Mouse (Mus musculus) heart, postnatal 10 days (tissue): ENCODE measurements around the gene Senp3. TPM values are rescaled to one million over a fixed set of nuclear protein-coding genes. Genes with fewer than 3 reads are reported as not detected.
A peak's percentile ranks its signal among the peaks of the same experiment; 100 is the strongest.
"Not testable (repeated sequence)": the region's sequence is repeated elsewhere in the genome, so short reads cannot be mapped to it uniquely, and the experiment has no call there.

Experiments used
- DNase-seq, 2 experiments: peaks; one replicate each; pipeline ENCODE4 v3.0.0; 2021
- intact Hi-C: fragments of 180-260 bp; cut with DNase I; formaldehyde crosslinking; loops from one replicate; pipeline ENCODE4 v1.15.1; 2025
- total RNA-seq, 2 experiments: library from RNA; stranded (reverse); gene quantifications; 2 replicates each; pipeline ENCODE4 v1.2.3; 2021

Gene Senp3
- total RNA-seq, 2 experiments from 2014 or later = 48.9 to 49.6 TPM

- peak; percentile 91 to 92 for DNase-seq
- intact Hi-C loops = no loop called here
These were observed 25.0 kb upstream of the Senp3 start for GRCm38 (mm10) chr11:69706775-69707479.

GRCm38 (mm10) chr11:69704613-69705010 is 22.7 kb upstream of the Senp3 start:
- intact Hi-C loops = no loop called here
- no peak for DNase-seq

- intact Hi-C loops = no loop called here
- no peak for DNase-seq
These were observed 22.1 kb upstream of the Senp3 start for GRCm38 (mm10) chr11:69703814-69704612.

DNA sequence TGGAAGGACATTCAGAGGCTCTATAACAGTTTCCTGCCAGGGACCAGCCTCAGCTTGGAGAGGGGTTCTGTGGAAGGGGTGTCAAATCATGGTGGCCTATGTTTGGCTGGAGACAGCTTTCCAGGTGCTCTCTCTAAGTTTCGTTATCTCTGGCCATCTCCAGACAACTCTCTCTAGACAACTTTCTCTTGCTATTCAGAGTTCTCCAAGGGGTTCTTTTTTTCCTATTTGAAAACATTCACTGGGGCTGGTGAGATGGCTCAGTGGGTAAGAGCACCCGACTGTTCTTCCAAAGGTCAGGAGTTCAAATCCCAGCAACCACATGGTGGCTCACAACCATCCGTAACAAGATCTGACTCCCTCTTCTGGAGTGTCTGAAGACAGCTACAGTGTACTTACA is 21.5 kb upstream of the Senp3 start:
- intact Hi-C loops, DNase-seq: not testable (repeated sequence)

- intact Hi-C loops, DNase-seq: not testable (repeated sequence)
These were observed 21.0 kb upstream of the Senp3 start for GRCm38 (mm10) chr11:69702886-69703285.

GRCm38 (mm10) chr11:69699595-69699994 is 17.7 kb upstream of the Senp3 start:
- intact Hi-C loops = no loop called here
- no peak for DNase-seq

DNA sequence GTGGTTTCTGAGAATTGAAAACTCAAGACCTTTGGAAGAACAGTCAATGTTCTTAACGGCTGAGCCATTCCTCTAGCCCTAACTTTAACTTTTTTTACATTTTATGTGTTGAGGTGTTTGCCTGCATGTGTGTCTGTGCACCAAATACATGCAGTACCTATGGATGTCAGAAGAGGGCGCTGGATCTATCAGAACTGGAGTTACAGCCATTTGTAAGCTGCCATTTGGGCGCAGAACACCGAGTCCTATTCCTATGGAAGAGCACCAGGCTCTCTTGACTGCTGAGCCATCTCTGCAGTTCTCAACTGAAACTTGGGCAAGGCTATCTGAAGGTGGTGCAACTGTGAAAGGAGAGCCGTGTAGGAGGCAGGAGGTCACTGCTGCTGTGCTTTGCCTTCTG is 16.7 kb upstream of the Senp3 start:
- DNase-seq = no peak
- intact Hi-C loops = no loop called here

- DNase-seq = no peak
- intact Hi-C loops = no loop called here
These were observed 15.5 kb upstream of the Senp3 start for GRCm38 (mm10) chr11:69697396-69697795.

- intact Hi-C loops = no loop called here
These were observed 13.7 kb upstream of the Senp3 start, which contains the start of the genes Tnfsf12 and Tnfsfm13 for GRCm38 (mm10) chr11:69695361-69696181. Gene Tnfsf12 (minus strand): TSS chr11:69695849. Gene Tnfsfm13 (minus strand): TSS chr11:69696098.

GRCm38 (mm10) chr11:69695046-69695360 is 13.1 kb upstream of the Senp3 start:
- intact Hi-C loops = no loop called here
- no peak for DNase-seq

More at GRCm38 (mm10) chr11:69695361-69696181, 13.7 kb upstream of the Senp3 start, which contains the start of the genes Tnfsf12 and Tnfsfm13:
- peak; percentile 85 to 87 for DNase-seq

DNA sequence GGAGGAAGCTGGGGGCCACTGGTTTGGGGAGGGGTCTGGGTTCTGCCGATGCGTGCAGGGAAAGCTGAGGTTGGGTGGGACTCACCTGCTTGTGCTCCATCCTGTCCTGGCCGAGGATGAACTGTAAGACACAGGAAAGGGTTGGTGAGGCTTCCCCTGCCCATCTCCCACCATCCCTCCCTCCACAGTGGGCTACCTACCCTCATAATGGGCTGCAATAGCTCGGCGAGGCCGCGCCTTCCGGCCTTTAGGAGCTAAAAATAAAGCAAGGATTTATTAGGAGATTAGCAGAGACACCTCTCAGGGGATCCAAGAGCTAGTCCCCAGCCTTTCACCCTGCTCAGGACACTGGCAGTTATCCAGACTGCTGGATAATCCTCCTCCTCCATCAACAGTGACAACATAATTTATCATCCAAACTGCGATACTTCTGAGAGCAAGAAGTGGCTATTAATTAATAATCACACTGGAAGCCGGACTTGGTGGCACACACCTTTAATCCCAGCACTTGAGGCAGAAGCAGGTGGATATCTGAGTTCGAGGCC is 11.6 kb upstream of the Senp3 start:
- intact Hi-C loops = no loop called here
- no peak for DNase-seq

- intact Hi-C loops = no loop called here
- DNase-seq = no peak
These were observed 11.0 kb upstream of the Senp3 start for GRCm38 (mm10) chr11:69692863-69693262.

DNA sequence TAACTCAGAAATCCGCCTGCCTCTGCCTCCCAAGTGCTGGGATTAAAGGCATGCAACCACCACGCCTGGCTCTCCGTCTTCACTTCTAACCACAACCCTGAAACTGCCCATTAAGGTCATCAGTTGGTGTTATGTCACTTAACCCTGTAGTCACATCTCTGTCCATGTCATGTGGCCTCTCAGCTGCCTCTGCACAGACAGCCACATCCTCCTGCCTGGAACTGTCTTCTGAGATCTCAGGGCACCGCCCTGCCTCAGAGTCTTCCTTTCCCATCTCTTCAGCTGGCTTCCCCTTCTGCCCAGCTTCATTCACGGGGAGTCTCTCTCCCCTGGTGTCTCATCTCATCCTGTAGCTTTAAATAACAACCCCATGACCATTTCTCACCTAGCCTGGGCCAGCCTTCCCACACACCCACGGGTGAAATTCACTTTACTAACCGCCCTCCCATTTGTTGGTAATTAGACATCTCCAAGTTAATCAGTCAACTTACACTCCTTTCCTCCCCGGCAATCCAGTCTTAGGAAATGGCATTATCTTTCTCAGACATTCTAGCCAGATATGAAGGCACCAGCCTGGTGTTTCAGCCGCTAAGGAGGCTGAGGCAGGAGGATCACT is 10.4 kb upstream of the Senp3 start:
- intact Hi-C loops = no loop called here
- no peak for DNase-seq

DNA sequence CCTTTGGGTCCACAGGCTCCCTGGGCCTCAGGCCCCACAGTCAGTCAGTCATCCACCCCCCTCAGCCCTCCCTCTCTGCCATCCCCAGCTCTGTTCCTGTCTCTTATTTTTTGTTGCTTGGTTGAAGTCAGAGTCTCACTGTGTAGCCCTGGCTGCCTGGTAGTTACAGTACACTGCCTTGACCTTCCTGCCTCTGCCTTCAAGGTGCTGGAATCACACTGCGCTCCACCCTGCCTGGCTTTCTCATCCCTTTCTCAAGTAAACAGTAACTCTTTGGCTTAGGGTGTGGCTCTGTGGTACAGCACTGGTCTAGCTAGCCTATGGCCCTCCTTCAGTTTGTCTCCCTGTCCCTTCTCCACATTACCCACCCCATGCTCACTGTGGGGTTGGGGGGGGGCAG is 8.0 kb upstream of the Senp3 start:
- intact Hi-C loops = no loop called here
- no peak for DNase-seq

DNA sequence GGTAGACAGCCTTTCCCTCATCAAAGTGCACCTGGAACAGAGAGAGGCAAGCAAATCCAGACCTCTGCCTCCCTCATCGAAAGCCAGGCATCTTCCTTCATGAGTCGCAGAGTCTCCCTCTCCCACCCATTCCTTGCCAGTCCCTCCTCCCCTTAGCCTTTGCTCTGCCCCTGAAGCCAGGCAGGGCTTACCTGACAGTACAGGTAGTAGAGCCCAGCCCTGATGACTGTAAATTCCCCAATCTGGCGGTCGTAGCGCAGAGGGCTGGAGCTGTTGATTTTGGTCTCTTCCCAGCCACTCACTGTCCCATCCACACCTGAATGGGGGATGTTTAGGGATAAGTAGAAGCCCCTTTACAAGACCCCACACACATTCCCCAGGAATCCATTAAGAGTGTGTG is 5.2 kb upstream of the Senp3 start:
- intact Hi-C loops = no loop called here

DNA sequence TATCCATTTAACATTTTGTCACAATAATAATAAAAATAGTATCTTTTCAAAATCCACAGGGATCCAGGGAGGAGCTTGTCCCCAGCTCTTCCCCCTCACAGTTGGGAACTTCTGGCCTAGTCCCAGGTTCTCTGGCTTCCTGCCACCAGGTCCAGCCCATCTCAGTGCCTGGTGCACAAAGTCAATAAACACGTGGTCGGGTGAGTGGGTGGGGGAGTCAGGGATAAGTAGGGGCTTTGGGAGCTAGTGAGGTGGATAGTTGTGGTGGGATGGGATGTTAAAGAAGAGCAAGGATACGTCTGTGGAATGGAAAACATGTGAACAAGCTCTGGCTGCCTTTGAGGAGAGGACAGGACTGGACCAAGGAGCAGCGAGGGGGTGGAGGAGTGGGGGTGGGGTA is 4.5 kb upstream of the Senp3 start:
- intact Hi-C loops = no loop called here
- peak; percentile 86 to 90 for DNase-seq

More for the DNA sequence above, 5.2 kb upstream of the Senp3 start:
- DNase-seq = no peak

GRCm38 (mm10) chr11:69685526-69686148 is 3.8 kb upstream of the Senp3 start, which contains the start of gene Tnfsf13:
Gene Tnfsf13 (minus strand): TSS chr11:69685784.
- DNase-seq = peak; percentile 89 to 90
- intact Hi-C loops = no loop called here

- intact Hi-C loops = no loop called here
- DNase-seq = no peak
These were observed 3.1 kb upstream of the Senp3 start for GRCm38 (mm10) chr11:69684936-69685335.

DNA sequence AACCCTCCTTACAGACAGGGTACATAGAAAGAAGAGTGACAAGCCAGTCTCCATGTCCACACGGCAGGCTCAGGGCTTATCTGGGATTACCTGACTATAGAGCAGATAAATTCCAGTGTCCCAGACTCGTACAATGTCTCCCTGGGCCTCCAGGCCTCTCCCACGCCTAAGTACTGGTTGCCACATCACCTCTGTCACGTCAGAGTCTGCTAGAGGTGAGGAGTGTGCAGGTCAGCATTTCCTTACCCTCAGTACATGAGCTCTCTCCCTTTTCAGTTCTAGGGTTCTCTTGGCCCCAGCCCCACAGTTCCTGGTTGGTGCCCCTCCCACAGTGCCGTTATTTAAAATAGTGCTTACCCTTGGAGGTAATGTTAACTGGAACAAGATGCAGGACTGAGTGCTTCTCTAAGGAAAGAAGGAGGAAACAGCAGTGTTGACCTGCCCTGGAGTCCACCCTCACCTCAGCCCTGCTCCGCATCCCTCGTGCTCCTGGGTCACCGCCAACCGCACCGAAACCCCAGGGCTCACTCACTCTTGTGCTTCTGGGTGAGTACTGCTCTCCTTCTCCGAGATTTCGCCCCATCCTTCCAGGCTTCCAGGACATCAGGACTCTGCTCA is 2.4 kb upstream of the Senp3 start:
- no peak for DNase-seq
- intact Hi-C loops = no loop called here
